Mouse (Mus musculus): ENCODE data around the gene Txnrd2. TPM values are rescaled to one million over a fixed set of nuclear protein-coding genes. Genes with fewer than 3 reads are reported as not detected.

Gene Txnrd2
- polyA plus RNA-seq, 1 experiment from 2014 or later, result 26.1 TPM

DNA sequence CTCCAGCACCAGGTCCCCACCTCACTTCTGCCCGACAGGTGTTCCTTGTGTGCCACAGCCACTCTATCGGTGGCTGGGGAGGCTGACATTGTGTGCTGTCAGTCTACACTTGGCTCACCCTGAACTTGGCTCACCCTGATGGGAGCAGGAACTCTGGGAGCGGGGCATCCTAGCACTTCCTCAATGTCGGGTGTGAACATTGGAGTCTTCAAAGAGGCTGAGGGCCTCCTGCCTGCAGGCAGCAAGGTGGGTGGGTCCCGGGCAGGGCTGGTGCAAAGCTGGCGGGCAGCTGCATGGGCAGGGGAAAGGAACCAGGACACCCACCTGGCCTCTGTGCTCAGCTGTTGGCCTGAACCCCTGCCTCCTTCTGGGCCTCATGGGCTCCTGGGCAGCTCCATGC, 9.9 kb downstream of the Txnrd2 start:
- Histone ChIP-seq H3K9me3 (no peaks in the 10 kb centered on the region), H3K4me3 (no peak overlapping the region), H3K4me2 (no peak overlapping the region), H3K27ac (no peak overlapping the region), H3K4me1 (replicated peaks) (no peaks in the 10 kb centered on the region), H3K36me3 (peaks cover 35% of the 10 kb centered on the region), H3K27me3 (no peaks in the 10 kb centered on the region), H3K9ac (no peak overlapping the region)
- no peak for ATAC-seq (ENCODE audit: low FRiP score)
- 90% methylated on average over 4 of the region's 6 CpGs for WGBS

DNA sequence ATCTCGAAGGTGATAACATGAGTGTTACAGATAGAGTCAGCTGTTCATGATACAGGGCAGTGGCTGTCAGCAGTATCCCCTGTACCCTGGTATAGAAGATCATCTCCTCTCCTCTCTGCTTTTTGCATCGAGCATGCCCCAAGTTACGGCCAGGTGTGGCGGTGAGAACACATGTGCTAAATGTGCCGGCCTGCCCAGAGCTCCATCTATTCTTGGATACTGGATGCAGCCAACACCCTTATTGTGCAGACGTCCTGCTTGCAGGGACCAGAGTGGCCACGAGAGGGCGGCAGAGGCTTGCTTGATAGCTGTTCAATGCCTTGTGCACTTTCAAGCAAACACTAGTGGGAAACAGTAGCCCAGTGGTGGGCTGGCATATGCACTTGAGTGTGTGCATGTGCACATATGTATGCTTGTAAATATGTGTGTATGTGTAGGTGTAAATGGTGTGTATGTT, 17.2 kb downstream of the Txnrd2 start:
- 30% methylated on average over 8 of the region's 8 CpGs for WGBS
- Histone ChIP-seq H3K9me3 (no peaks in the 10 kb centered on the region), H3K4me2 (no peak overlapping the region), H3K4me1 (replicated peaks) (no peaks in the 10 kb centered on the region), H3K4me3 (no peak overlapping the region), H3K9ac (no peak overlapping the region), H3K27ac (no peak overlapping the region), H3K27me3 (no peaks in the 10 kb centered on the region; the same call in 1 of the 2 replicates), H3K36me3 (peaks cover 30% of the 10 kb centered on the region)
- ATAC-seq (ENCODE audit: low FRiP score), result peak; percentile 86

GRCm38 (mm10) chr16:18447243-18447642, 21.1 kb downstream of the Txnrd2 start:
- peaks cover 3% of the 10 kb centered on the region; the same call in 1 of the 2 replicates for H3K27me3 ChIP-seq
- no peak overlapping the region for H3K27ac ChIP-seq
- no peak overlapping the region for H3K4me2 ChIP-seq
- 0 out of 2 replicates have a peak, but pooled peaks cover 5% of the 10 kb centered on the region for H3K4me1 ChIP-seq (replicated peaks)
- H3K9me3 ChIP-seq, result no peaks in the 10 kb centered on the region
- H3K36me3 ChIP-seq, result 0 out of 2 replicates have a peak, but pooled peaks cover 18% of the 10 kb centered on the region
- no peak overlapping the region for H3K9ac ChIP-seq
- ATAC-seq (ENCODE audit: low FRiP score), result no peak
- H3K4me3 ChIP-seq, result no peak overlapping the region

DNA sequence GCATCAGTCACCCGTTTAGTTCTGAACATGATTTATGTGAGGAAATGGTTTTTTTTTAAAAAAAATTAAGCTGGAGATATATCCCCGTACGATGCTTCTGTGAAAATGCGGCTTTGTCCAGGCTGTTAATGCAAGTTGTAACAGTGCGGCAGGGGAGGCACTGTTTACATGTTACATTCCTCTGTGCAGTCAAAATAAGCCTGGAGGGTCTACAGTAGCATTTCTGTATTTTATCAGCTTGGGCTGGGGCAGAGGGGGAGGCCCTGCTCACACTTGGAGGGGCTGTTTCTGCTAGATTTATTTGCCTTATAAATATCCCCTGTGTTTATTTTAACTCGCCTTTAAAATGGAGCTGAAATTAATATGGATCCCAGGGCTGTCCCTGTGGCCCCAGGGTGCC, 21.9 kb downstream of the Txnrd2 start:
- H3K9ac ChIP-seq, result no peak overlapping the region
- no peak for ATAC-seq (ENCODE audit: low FRiP score)

DNA sequence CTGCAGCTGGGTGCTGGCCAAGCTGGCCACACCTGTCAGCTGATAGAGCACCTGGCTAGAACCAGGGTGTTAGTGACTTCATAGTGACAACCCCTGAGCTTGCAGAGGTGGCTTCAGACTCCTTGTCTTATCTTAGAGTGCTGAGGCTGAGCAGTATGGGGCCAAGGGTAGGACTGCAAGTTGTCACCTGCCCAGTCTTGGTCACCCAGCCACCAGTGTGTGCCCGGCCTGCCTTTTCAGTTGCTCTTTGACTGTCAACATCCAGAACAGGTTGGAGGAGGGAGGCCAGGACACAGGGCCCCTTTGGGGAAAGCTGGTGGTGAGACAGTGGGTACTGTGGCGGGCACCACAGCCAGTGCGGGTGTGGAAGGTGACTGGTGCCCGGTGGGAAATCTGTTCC, 22.8 kb downstream of the Txnrd2 start:
- Histone ChIP-seq H3K27me3 (0 out of 2 replicates have a peak, but pooled peaks cover 6% of the 10 kb centered on the region), H3K4me2 (no peak overlapping the region)
- 97% methylated on average over 4 of the region's 4 CpGs for WGBS

More for the DNA sequence above, 21.9 kb downstream of the Txnrd2 start:
- Histone ChIP-seq H3K4me1 (replicated peaks) (0 out of 2 replicates have a peak, but pooled peaks cover 5% of the 10 kb centered on the region), H3K4me3 (no peak overlapping the region), H3K27ac (no peak overlapping the region), H3K9me3 (no peaks in the 10 kb centered on the region), H3K4me2 (no peak overlapping the region), H3K27me3 (0 out of 2 replicates have a peak, but pooled peaks cover 3% of the 10 kb centered on the region), H3K36me3 (0 out of 2 replicates have a peak, but pooled peaks cover 17% of the 10 kb centered on the region)
- whole genome bisulfite sequencing, result 83% methylated on average over 6 of the region's 6 CpGs

GRCm38 (mm10) chr16:18451486-18452181, 25.4 kb downstream of the Txnrd2 start:
- Histone ChIP-seq H3K9ac (0 out of 2 replicates have a peak overlapping the region, but pooled peaks have one; percentile 1), H3K4me3 (no peak overlapping the region), H3K27me3 (peaks cover 15% of the 10 kb centered on the region; the same call in 1 of the 2 replicates), H3K36me3 (peaks cover 11% of the 10 kb centered on the region; the same call in 1 of the 2 replicates), H3K4me2 (no peak overlapping the region), H3K4me1 (replicated peaks) (0 out of 2 replicates have a peak, but pooled peaks cover 5% of the 10 kb centered on the region), H3K9me3 (no peaks in the 10 kb centered on the region), H3K27ac (no peak overlapping the region)
- WGBS, result 65% methylated on average over 9 of the region's 9 CpGs
- no peak for ATAC-seq (ENCODE audit: low FRiP score)

More for the DNA sequence above, 22.8 kb downstream of the Txnrd2 start:
- Histone ChIP-seq H3K4me1 (replicated peaks) (0 out of 2 replicates have a peak, but pooled peaks cover 5% of the 10 kb centered on the region), H3K4me3 (no peak overlapping the region), H3K27ac (no peak overlapping the region), H3K36me3 (0 out of 2 replicates have a peak, but pooled peaks cover 17% of the 10 kb centered on the region), H3K9me3 (no peaks in the 10 kb centered on the region), H3K9ac (no peak overlapping the region)
- no peak for ATAC-seq (ENCODE audit: low FRiP score)

- no peaks in the 10 kb centered on the region for H3K9me3 ChIP-seq
- no peak overlapping the region for H3K27ac ChIP-seq
- no peak for ATAC-seq (ENCODE audit: low FRiP score)
- H3K4me3 ChIP-seq, result no peak overlapping the region
- H3K4me2 ChIP-seq, result no peak overlapping the region
- 0 out of 2 replicates have a peak, but pooled peaks cover 5% of the 10 kb centered on the region for H3K4me1 ChIP-seq (replicated peaks)
- H3K36me3 ChIP-seq, result peaks cover 19% of the 10 kb centered on the region
- H3K27me3 ChIP-seq, result peaks cover 21% of the 10 kb centered on the region
- WGBS, result 80% methylated on average over 8 of the region's 8 CpGs
- H3K9ac ChIP-seq, result peak overlapping the region; percentile 1; the same call in 1 of the 2 replicates
Observed at GRCm38 (mm10) chr16:18452361-18452862, 26.2 kb downstream of the Txnrd2 start.

DNA sequence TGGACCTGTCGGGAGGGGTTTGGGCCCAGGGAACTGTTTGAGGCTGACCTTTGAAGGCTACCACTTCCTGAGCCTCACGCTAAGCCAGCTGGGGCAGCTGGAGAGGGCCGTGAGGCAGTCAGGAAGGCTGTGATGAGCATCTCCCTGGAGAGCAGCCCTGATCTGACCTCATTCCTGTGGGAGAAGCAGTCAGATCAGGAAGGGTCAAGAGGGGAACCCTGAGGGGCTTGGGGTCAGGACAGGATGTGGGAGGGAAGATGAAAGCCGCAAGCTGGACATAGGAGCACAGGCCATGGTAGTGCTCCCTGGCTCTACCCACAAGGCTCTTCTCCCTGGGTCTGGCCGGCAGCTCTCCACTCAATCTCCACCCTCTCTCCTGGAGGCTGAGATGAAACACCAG, 27.7 kb downstream of the Txnrd2 start:
- Histone ChIP-seq H3K9ac (no peak overlapping the region; the same call in 1 of the 2 replicates), H3K4me1 (replicated peaks) (peaks cover 6% of the 10 kb centered on the region)
- 48% methylated on average over 5 of the region's 5 CpGs for WGBS

GRCm38 (mm10) chr16:18455407-18455806, 29.2 kb downstream of the Txnrd2 start:
- Histone ChIP-seq H3K4me3 (no peak overlapping the region), H3K27ac (no peak overlapping the region), H3K36me3 (peaks cover 22% of the 10 kb centered on the region), H3K9me3 (no peaks in the 10 kb centered on the region), H3K27me3 (peaks cover 35% of the 10 kb centered on the region), H3K4me1 (replicated peaks) (peaks cover 22% of the 10 kb centered on the region), H3K4me2 (no peak overlapping the region), H3K9ac (no peak overlapping the region)
- no peak for ATAC-seq (ENCODE audit: low FRiP score)
- 83% methylated on average over 6 of the region's 6 CpGs for WGBS

More for the DNA sequence above, 27.7 kb downstream of the Txnrd2 start:
- Histone ChIP-seq H3K36me3 (peaks cover 22% of the 10 kb centered on the region), H3K27ac (no peak overlapping the region), H3K4me2 (no peak overlapping the region), H3K4me3 (no peak overlapping the region), H3K27me3 (peaks cover 33% of the 10 kb centered on the region), H3K9me3 (no peaks in the 10 kb centered on the region)
- no peak for ATAC-seq (ENCODE audit: low FRiP score)

- Histone ChIP-seq H3K4me2 (no peak overlapping the region), H3K9me3 (no peaks in the 10 kb centered on the region), H3K4me1 (replicated peaks) (peaks cover 26% of the 10 kb centered on the region), H3K27me3 (peaks cover 59% of the 10 kb centered on the region), H3K36me3 (peaks cover 15% of the 10 kb centered on the region), H3K27ac (no peak overlapping the region), H3K4me3 (no peak overlapping the region), H3K9ac (peak overlapping the region; percentile 60; the same call in 1 of the 2 replicates)
- ATAC-seq (ENCODE audit: low FRiP score), result no peak
Observed at GRCm38 (mm10) chr16:18458661-18459060, 32.5 kb downstream of the Txnrd2 start.

DNA sequence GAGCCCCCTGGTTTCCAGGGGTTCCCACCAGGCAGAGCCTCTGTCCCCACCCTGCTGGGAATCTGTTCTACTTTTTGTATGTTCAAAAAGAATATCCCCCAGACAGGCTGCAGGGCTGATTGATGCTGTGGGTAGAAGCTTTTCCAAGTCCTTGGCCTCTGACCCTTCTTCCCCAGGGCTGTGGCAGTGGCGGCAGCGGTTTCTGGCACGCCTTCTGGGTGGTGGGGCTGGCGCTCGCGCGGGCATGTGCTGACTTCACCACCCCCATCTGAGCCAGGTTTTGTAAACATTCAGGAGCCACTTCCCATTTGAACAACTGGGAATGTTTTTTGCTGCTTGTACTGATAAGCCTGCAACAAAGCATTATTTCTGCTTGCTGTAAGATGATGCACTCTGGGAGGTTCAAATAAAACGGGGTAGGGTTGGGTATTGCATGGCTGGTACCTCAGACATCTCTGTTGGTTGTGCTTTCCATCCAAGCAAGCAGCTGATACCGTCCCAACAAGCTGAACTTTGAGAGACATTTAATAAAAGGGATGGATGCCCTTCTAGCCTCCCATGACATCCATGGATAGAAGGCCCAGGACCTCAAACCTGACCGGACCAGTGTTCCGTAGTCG, 33.3 kb downstream of the Txnrd2 start:
- peaks cover 26% of the 10 kb centered on the region for H3K4me1 ChIP-seq (replicated peaks)
- peaks cover 58% of the 10 kb centered on the region for H3K27me3 ChIP-seq
- peak; percentile 43 for ATAC-seq (ENCODE audit: low FRiP score)
- H3K9me3 ChIP-seq, result no peaks in the 10 kb centered on the region
- H3K27ac ChIP-seq, result peak overlapping the region; percentile 74
- peak overlapping the region; percentile 28 for H3K4me3 ChIP-seq
- peaks cover 20% of the 10 kb centered on the region for H3K36me3 ChIP-seq
- peak overlapping the region; percentile 60 for H3K9ac ChIP-seq
- H3K4me2 ChIP-seq, result peak overlapping the region; percentile 48
- 8% methylated on average over 12 of the region's 12 CpGs for WGBS

- Histone ChIP-seq H3K36me3 (peaks cover 20% of the 10 kb centered on the region), H3K4me1 (replicated peaks) (peaks cover 26% of the 10 kb centered on the region), H3K4me2 (peak overlapping the region; percentile 48), H3K4me3 (peak overlapping the region; percentile 28), H3K27ac (peak overlapping the region; percentile 74), H3K9me3 (no peaks in the 10 kb centered on the region), H3K9ac (peak overlapping the region; percentile 60), H3K27me3 (peaks cover 62% of the 10 kb centered on the region)
- WGBS, result 3% methylated on average over 11 of the region's 11 CpGs
- ATAC-seq (ENCODE audit: low FRiP score), result peak; percentile 82
Observed at GRCm38 (mm10) chr16:18459955-18460370, 33.8 kb downstream of the Txnrd2 start.

All from hindbrain, embryonic 13.5 days (tissue).